Mouse (Mus musculus) CH12.LX (cell line): Measurements from ENCODE around the gene Dlg2. TPM values are rescaled to one million over a fixed set of nuclear protein-coding genes. Genes with fewer than 3 reads are reported as not detected.

Source experiments
- DNase-seq: peaks from one replicate; pipeline ENCODE4 v3.0.0-alpha.2; 2013; ENCODE audit errors: extremely low read depth
- H3K27ac ChIP-seq: 2 replicates; pipeline ENCODE4 v1.5.1; 2012; ENCODE audit warnings: low read depth, mild to moderate bottlenecking, control low read depth, moderate library complexity; ENCODE audit not compliant: insufficient read depth
- H3K27me3 ChIP-seq: replicated peaks from 2 replicates; pipeline ENCODE3; 2012; ENCODE audit warnings: inconsistent platforms
- H3K36me3 ChIP-seq, 2 experiments: replicated peaks in 1 of 2; 2 replicates each; pipeline versions ENCODE3 to v1.6.1; 2012; ENCODE audit warnings: inconsistent platforms in 1 of 2, low read length in 1 of 2, mild to moderate bottlenecking in 1 of 2, mixed read lengths in 1 of 2, moderate library complexity in 1 of 2; ENCODE audit not compliant: control insufficient read depth in 1 of 2, insufficient read depth in 1 of 2
- H3K4me1 ChIP-seq, 2 experiments: 2 replicates each; pipeline ENCODE4 v1.6.1; 2012; ENCODE audit warnings: inconsistent platforms in 1 of 2, moderate library complexity in 1 of 2; ENCODE audit not compliant: insufficient read depth in 2 of 2, control insufficient read depth in 1 of 2
- H3K4me2 ChIP-seq: 2 replicates; pipeline ENCODE4 v1.6.1; 2012; ENCODE audit warnings: low read depth, mild to moderate bottlenecking, control low read depth; ENCODE audit not compliant: poor library complexity, insufficient read depth, severe bottlenecking
- H3K4me3 ChIP-seq, 3 experiments: fragments of 150-350 bp in 1 of 3; sonication (generic) in 1 of 3; replicated peaks in 1 of 3; 2 replicates each; pipeline versions ENCODE3 to v1.5.1; 2011 to 2012; ENCODE audit warnings: low read depth in 2 of 3, low read length in 2 of 3, mild to moderate bottlenecking in 2 of 3, moderate library complexity in 2 of 3, control low read depth in 1 of 3, improper control_type of control experiment in 1 of 3, inconsistent platforms in 1 of 3, mixed read lengths in 1 of 3; ENCODE audit not compliant: poor library complexity in 1 of 3
- H3K79me2 ChIP-seq: replicated peaks from 2 replicates; pipeline ENCODE4 v1.6.1; 2012; ENCODE audit warnings: mild to moderate bottlenecking, moderate library complexity; ENCODE audit not compliant: control insufficient read depth, poor library complexity, insufficient read depth, severe bottlenecking; ENCODE audit errors: extremely low read depth
- H3K9ac ChIP-seq: 2 replicates; pipeline ENCODE4 v1.6.1; 2012; ENCODE audit warnings: low read depth, mild to moderate bottlenecking, control low read depth, moderate library complexity; ENCODE audit not compliant: insufficient read depth
- H3K9me3 ChIP-seq: replicated peaks from 2 replicates; pipeline ENCODE3; 2012; ENCODE audit warnings: low read length, inconsistent platforms, mixed read lengths
- BHLHE40 ChIP-seq: IDR thresholded peaks from 2 replicates; pipeline ENCODE4 v1.6.1; 2011; ENCODE audit warnings: mild to moderate bottlenecking, low read depth, low read length, improper control_type of control experiment
- CHD1 ChIP-seq: IDR thresholded peaks from 2 replicates; pipeline ENCODE4 v1.6.1; 2012; ENCODE audit warnings: low read depth, low read length, improper control_type of control experiment, inconsistent platforms
- E2F4 ChIP-seq: IDR thresholded peaks from 2 replicates; pipeline ENCODE4 v1.6.1; 2011; ENCODE audit warnings: low read depth, low read length, improper control_type of control experiment; ENCODE audit not compliant: insufficient replicate concordance
- ETS1 ChIP-seq: conservative IDR thresholded peaks from 2 replicates; pipeline ENCODE4 v1.6.1; 2012; ENCODE audit warnings: low read depth, mild to moderate bottlenecking, inconsistent platforms, low read length, improper control_type of control experiment, moderate library complexity
- GABPA ChIP-seq: IDR thresholded peaks from 2 replicates; pipeline ENCODE4 v1.6.1; 2012; ENCODE audit warnings: low read depth, low read length, improper control_type of control experiment, inconsistent platforms; ENCODE audit not compliant: insufficient replicate concordance
- HCFC1 ChIP-seq: IDR thresholded peaks from 2 replicates; pipeline ENCODE4 v1.6.1; 2012; ENCODE audit warnings: low read depth, mild to moderate bottlenecking, inconsistent platforms, low read length, improper control_type of control experiment
- IRF4 ChIP-seq: IDR thresholded peaks from 2 replicates; pipeline ENCODE4 v1.6.1; 2014; ENCODE audit warnings: low read depth, mild to moderate bottlenecking, inconsistent platforms, low read length, improper control_type of control experiment
- JUN ChIP-seq: IDR thresholded peaks from 2 replicates; pipeline ENCODE4 v1.6.1; 2011; ENCODE audit warnings: low read depth, mild to moderate bottlenecking, low read length, improper control_type of control experiment, moderate library complexity; ENCODE audit not compliant: insufficient read depth
- JUND ChIP-seq: conservative IDR thresholded peaks from 2 replicates; pipeline ENCODE4 v1.6.1; 2011; ENCODE audit warnings: low read depth, low read length, improper control_type of control experiment
- KAT2A ChIP-seq: IDR thresholded peaks from 2 replicates; pipeline ENCODE4 v1.6.1; 2012; ENCODE audit warnings: low read length, improper control_type of control experiment, inconsistent platforms; ENCODE audit not compliant: insufficient replicate concordance
- MAX ChIP-seq: IDR thresholded peaks from 2 replicates; pipeline ENCODE4 v1.6.1; 2011; ENCODE audit warnings: low read length, improper control_type of control experiment
- MEF2A ChIP-seq: IDR thresholded peaks from 2 replicates; pipeline ENCODE4 v1.6.1; 2014; ENCODE audit warnings: low read depth, mild to moderate bottlenecking, inconsistent platforms, low read length, improper control_type of control experiment, borderline replicate concordance
- NELFE ChIP-seq: IDR thresholded peaks from 2 replicates; pipeline ENCODE4 v1.6.1; 2011; ENCODE audit warnings: low read depth, low read length, improper control_type of control experiment
- POLR2AphosphoS2 ChIP-seq: IDR thresholded peaks from 2 replicates; pipeline ENCODE4 v1.6.1; 2011; ENCODE audit warnings: low read depth, low read length, improper control_type of control experiment
- RAD21 ChIP-seq: IDR thresholded peaks from 2 replicates; pipeline ENCODE4 v1.6.1; 2011; ENCODE audit warnings: low read depth, mild to moderate bottlenecking, low read length, improper control_type of control experiment, moderate library complexity
- RCOR1 ChIP-seq: conservative IDR thresholded peaks from 2 replicates; pipeline ENCODE4 v1.6.1; 2012; ENCODE audit warnings: low read depth, mild to moderate bottlenecking, inconsistent platforms, low read length, improper control_type of control experiment
- TBP ChIP-seq: conservative IDR thresholded peaks from 2 replicates; pipeline ENCODE4 v1.6.1; 2011; ENCODE audit warnings: low read depth, low read length, improper control_type of control experiment
- TCF12 ChIP-seq: IDR thresholded peaks from 2 replicates; pipeline ENCODE4 v1.6.1; 2014; ENCODE audit warnings: low read depth, mild to moderate bottlenecking, inconsistent platforms, low read length, improper control_type of control experiment
- UBTF ChIP-seq: IDR thresholded peaks from 2 replicates; pipeline ENCODE4 v1.6.1; 2012; ENCODE audit warnings: low read depth, mild to moderate bottlenecking, inconsistent platforms, low read length, improper control_type of control experiment, moderate library complexity
- USF2 ChIP-seq: conservative IDR thresholded peaks from 2 replicates; pipeline ENCODE4 v1.6.1; 2011; ENCODE audit warnings: low read depth, low read length, improper control_type of control experiment
- ZC3H11A ChIP-seq: IDR thresholded peaks from 2 replicates; pipeline ENCODE4 v1.6.1; 2012; ENCODE audit warnings: low read depth, mild to moderate bottlenecking, inconsistent platforms, low read length, improper control_type of control experiment
- ZNF384 ChIP-seq: IDR thresholded peaks from 2 replicates; pipeline ENCODE4 v1.6.1; 2012; ENCODE audit warnings: low read depth, low read length, improper control_type of control experiment, inconsistent platforms
- dilution Hi-C: fragments of 300-500 bp; cut with MboI; formaldehyde crosslinking; loops from 2 replicates; pipeline ENCODE4 v1.14.3; 2020; ENCODE audit warnings: low sequenced_read_pairs; ENCODE audit not compliant: extremely low pct_unique_long_range_greater_than_20kb, extremely low pct_ligation_motif_present
- in situ Hi-C: fragments of 300-500 bp; cut with MboI; formaldehyde crosslinking; loops from 3 replicates; pipeline ENCODE4 v1.14.3; 2019; ENCODE audit warnings: low sequenced_read_pairs, low pct_ligation_motif_present, low pct_unique_long_range_greater_than_20kb, mixed read lengths
- polyA plus RNA-seq: library from polyadenylated mRNA; unstranded; fragments of >175 nt; gene quantifications from 2 replicates; pipeline ENCODE4 v1.2.1, GENCODE M21; 2012; ENCODE audit warnings: low read depth; ENCODE audit not compliant: insufficient read length
- total RNA-seq, 2 experiments: library from RNA; depleted of rRNA; stranded (reverse); fragments of 300-350 nt in 1 of 2; fragments of >200 nt in 1 of 2; gene quantifications; 2 replicates each; pipeline ENCODE4 v1.2.3; 2012 to 2014

Dlg2 gene
- total and polyA plus RNA-seq, 3 experiments = 0.36 TPM; not detected in 2

GRCm38 (mm10) chr7:92356542-92356941 lies 1880.1 kb downstream of the Dlg2 start:
- in situ Hi-C loops = no loop called here

GRCm38 (mm10) chr7:92363386-92363785 lies 1886.9 kb downstream of the Dlg2 start:
- Histone ChIP-seq H3K36me3 (no peaks in the 10 kb centered on the region), H3K4me2 (no peak overlapping the region), H3K27ac (no peak overlapping the region), H3K79me2 (no peaks in the 10 kb centered on the region), H3K4me1 (no peaks in the 10 kb centered on the region), H3K9me3 (no peaks in the 10 kb centered on the region), H3K27me3 (no peaks in the 10 kb centered on the region), H3K9ac (no peak overlapping the region), H3K4me3 (no peak overlapping the region)
- dilution Hi-C loops = no loop called here
- in situ Hi-C loops = no loop called here
- TF ChIP-seq POLR2AphosphoS2 = no peak
- no peak for TF ChIP-seq ZC3H11A
- TF ChIP-seq ETS1 = no peak
- no peak for TF ChIP-seq TCF12
- TF ChIP-seq HCFC1 = no peak
- no peak for TF ChIP-seq KAT2A
- TF ChIP-seq GABPA = no peak
- TF ChIP-seq ZNF384 = no peak
- TF ChIP-seq USF2 = no peak
- TF ChIP-seq E2F4 = no peak
- TF ChIP-seq MAX = no peak
- no peak for TF ChIP-seq JUND
- TF ChIP-seq NELFE = no peak
- no peak for TF ChIP-seq RCOR1
- no peak for DNase-seq

More at GRCm38 (mm10) chr7:92356542-92356941, 1880.1 kb downstream of the Dlg2 start:
- Histone ChIP-seq H3K27me3 (no peaks in the 10 kb centered on the region), H3K9me3 (no peaks in the 10 kb centered on the region), H3K4me1 (no peaks in the 10 kb centered on the region), H3K4me2 (no peak overlapping the region), H3K36me3 (no peaks in the 10 kb centered on the region), H3K4me3 (no peak overlapping the region), H3K27ac (no peak overlapping the region), H3K9ac (no peak overlapping the region), H3K79me2 (no peaks in the 10 kb centered on the region)
- no peak for DNase-seq
- TF ChIP-seq RAD21 (no peak), ZNF384 (no peak), NELFE (no peak), MAX (no peak), RCOR1 (no peak), IRF4 (no peak), MEF2A (no peak), TBP (no peak), ZC3H11A (no peak), JUN (no peak), UBTF (no peak), BHLHE40 (no peak), ETS1 (no peak), CHD1 (no peak), POLR2AphosphoS2 (no peak)
- TF ChIP-seq, all 38 proteins: peak for 0
- dilution Hi-C loops = no loop called here
